Mouse (Mus musculus) heart, embryonic 11.5 days (tissue): ENCODE measurements at regions not wholly inside any gene's neighbourhood (a gene's known extent, or its start where the extent isn't known, plus 50 kb on each side); places are given as distances from the start of the nearest gene placed in this dataset.

Source experiments
- ATAC-seq: fragments of 200-750 bp; cut with Nextera tagmentation; replicated peaks from 2 replicates; pipeline ENCODE4 v1.8.0; 2017; ENCODE audit warnings: moderate library complexity; ENCODE audit not compliant: insufficient number of reproducible peaks, low FRiP score, low TSS enrichment
- H3K27ac ChIP-seq: fragments of 300-500 bp; sonication (generic); 2 replicates; pipeline ENCODE4 v1.5.1; 2014; ENCODE audit warnings: mild to moderate bottlenecking, low read depth, low read length
- H3K27me3 ChIP-seq: fragments of 300-500 bp; sonication (generic); 2 replicates; pipeline ENCODE4 v1.6.1; 2014; ENCODE audit warnings: mild to moderate bottlenecking, low read length, mixed read lengths; ENCODE audit not compliant: control insufficient read depth, insufficient read depth
- H3K36me3 ChIP-seq: fragments of 300-500 bp; sonication (generic); 2 replicates; pipeline ENCODE4 v1.6.1; 2014; ENCODE audit warnings: mild to moderate bottlenecking, low read length, moderate library complexity, mixed read lengths; ENCODE audit not compliant: control insufficient read depth, insufficient read depth
- H3K4me1 ChIP-seq: fragments of 300-500 bp; sonication (generic); 2 replicates; pipeline ENCODE4 v1.6.1; 2014; ENCODE audit warnings: low read length; ENCODE audit not compliant: control insufficient read depth, insufficient read depth
- H3K4me2 ChIP-seq: fragments of 300-500 bp; sonication (generic); 2 replicates; pipeline ENCODE4 v1.6.1; 2014; ENCODE audit warnings: mild to moderate bottlenecking, moderate library complexity
- H3K4me3 ChIP-seq: fragments of 300-500 bp; sonication (generic); 2 replicates; pipeline ENCODE4 v1.5.1; 2014; ENCODE audit warnings: low read depth, low read length
- H3K9ac ChIP-seq: fragments of 300-500 bp; sonication (generic); 2 replicates; pipeline ENCODE4 v1.6.1; 2014; ENCODE audit warnings: mild to moderate bottlenecking, low read depth, low read length, moderate library complexity
- H3K9me3 ChIP-seq: fragments of 300-500 bp; sonication (generic); replicated peaks from 2 replicates; pipeline ENCODE4 v1.6.1; 2016; ENCODE audit warnings: low read length; ENCODE audit not compliant: control insufficient read depth
- WGBS: fragments of 180-500 bp; shearing (Covaris S2); extraction: QIAGEN DNeasy Blood & Tissue Kit; methylation state at CpG from one replicate; pipeline ENCODE4 v1.1.7; 2014; ENCODE audit not compliant: insufficient replicate concordance; 5-methylcytosine and 5-hydroxymethylcytosine counted together

DNA sequence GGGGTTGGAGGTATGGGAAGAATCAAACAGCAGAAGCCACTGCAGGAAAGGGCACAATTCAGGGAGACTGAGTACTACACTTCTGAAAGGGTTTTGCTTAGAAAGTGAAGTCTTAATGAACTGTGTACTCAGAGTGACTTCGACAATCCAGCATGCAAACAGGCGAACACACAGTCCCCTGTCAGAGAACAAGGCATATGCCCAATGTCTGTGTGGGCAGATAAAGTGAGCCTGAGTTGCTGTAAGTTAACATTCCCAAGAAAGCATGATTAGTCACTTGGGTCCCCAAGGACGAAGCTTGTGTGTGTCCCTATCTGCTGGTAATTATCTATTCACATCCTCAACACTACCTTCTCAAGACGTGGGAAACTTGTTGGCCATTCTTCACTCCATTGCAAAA, 115.2 kb upstream of the Nav3 start:
- no peak overlapping the region for H3K9ac ChIP-seq
- H3K4me2 ChIP-seq: no peak overlapping the region
- WGBS: 42% methylated on average over 4 of the region's 4 CpGs
- no peaks in the 10 kb centered on the region for H3K9me3 ChIP-seq
- no peak overlapping the region for H3K4me3 ChIP-seq
- H3K36me3 ChIP-seq: no peaks in the 10 kb centered on the region
- H3K27me3 ChIP-seq: no peaks in the 10 kb centered on the region
- H3K4me1 ChIP-seq: no peaks in the 10 kb centered on the region
- ATAC-seq: peak; percentile 8; the same call in 1 of the 2 replicates
- H3K27ac ChIP-seq: no peak overlapping the region

DNA sequence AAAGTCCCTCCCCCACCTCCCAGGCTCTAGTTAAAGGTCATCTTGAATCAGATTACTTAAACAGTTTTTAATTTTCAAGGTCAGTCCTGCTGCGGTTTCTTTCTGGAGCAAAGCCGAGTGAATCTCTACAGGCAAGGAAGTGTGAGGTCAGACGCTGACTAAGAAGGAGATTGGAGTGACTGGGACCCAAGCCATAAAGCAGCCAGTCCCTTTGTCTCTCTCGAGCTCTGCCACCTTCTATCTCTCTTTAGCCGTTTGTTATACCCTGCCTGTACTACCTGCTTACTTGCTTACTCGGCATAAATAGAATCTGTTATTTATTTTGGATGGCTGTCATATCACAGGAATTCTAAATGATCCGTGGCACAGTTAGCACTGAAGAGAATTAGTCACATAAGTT, 117.5 kb upstream of the Nav3 start:
- no peaks in the 10 kb centered on the region for H3K27me3 ChIP-seq
- ATAC-seq: no peak
- WGBS: 61% methylated on average over 7 of the region's 7 CpGs
- H3K4me2 ChIP-seq: no peak overlapping the region
- no peak overlapping the region for H3K27ac ChIP-seq
- no peak overlapping the region for H3K4me3 ChIP-seq
- no peaks in the 10 kb centered on the region for H3K4me1 ChIP-seq
- no peaks in the 10 kb centered on the region for H3K9me3 ChIP-seq
- H3K36me3 ChIP-seq: no peaks in the 10 kb centered on the region
- no peak overlapping the region for H3K9ac ChIP-seq

DNA sequence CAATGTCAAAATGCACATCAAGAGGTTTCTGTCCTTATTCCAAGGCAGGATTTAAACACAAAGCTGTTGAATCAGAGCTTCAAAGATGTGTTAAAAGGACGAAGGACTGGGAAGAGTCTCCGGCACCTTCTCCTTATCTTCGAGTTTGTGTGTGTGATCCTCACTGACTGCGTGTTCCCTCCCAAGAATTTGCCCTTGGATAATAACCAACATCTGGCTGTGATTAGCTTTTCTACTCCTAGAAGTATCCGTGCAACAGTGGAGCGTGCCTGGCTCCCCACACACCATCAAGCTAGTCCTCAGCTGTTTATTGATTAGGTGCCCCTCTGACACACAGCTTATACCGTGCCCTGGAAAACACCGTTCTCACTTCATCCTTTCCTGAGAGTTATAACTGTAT, 130.0 kb upstream of the Nav3 start:
- no peak overlapping the region for H3K27ac ChIP-seq
- H3K27me3 ChIP-seq: no peaks in the 10 kb centered on the region
- no peaks in the 10 kb centered on the region for H3K9me3 ChIP-seq
- no peak overlapping the region for H3K4me2 ChIP-seq
- H3K4me3 ChIP-seq: no peak overlapping the region
- WGBS: 40% methylated on average over 8 of the region's 8 CpGs
- H3K36me3 ChIP-seq: no peaks in the 10 kb centered on the region
- no peaks in the 10 kb centered on the region for H3K4me1 ChIP-seq
- ATAC-seq: no peak
- no peak overlapping the region for H3K9ac ChIP-seq

DNA sequence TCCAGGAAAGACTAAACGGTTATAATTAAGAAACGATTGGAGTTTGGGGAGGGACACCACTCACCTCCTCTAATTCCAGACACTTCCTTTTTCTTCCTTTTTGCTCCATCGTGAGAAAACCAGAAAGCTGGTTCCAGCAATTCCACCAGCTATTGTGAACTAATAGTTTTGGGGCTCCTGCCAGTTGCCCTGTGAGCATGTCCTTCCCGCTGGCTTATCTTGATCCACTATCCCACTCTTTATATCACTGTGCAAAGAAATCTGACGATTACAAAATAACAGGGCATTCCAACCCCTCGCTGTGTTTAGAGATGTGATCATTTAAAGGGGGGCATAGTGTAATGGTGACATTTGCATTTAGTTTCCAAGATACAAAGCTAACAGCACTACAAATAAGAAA, 130.5 kb upstream of the Nav3 start:
- WGBS: 66% methylated on average over 6 of the region's 6 CpGs
- H3K4me3 ChIP-seq: no peak overlapping the region

DNA sequence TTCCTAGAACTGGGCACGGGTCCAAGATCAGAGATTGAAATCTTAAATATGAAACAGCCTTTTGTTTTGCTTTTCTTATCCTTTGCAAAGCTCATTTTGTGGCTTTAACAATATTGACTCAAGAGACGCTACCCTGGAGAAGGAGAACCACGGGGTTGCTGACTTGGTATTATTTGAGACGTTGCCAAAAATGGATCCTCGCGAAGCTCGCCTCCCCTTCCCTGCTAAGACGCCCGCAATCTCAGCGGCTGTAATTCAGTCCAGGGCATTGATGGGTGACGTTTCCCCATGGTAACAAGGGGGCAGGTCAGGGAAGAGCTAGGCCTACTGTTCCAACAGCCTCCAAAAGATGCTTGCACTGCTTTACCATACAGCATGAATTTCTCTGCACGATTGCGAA, 131.5 kb upstream of the Nav3 start:
- Histone ChIP-seq H3K9me3 (no peaks in the 10 kb centered on the region), H3K4me2 (no peak overlapping the region), H3K4me1 (no peaks in the 10 kb centered on the region), H3K36me3 (no peaks in the 10 kb centered on the region), H3K27ac (no peak overlapping the region), H3K9ac (no peak overlapping the region), H3K27me3 (no peaks in the 10 kb centered on the region), H3K4me3 (no peak overlapping the region)
- 75% methylated on average over 13 of the region's 13 CpGs for WGBS
- ATAC-seq: no peak

More for the DNA sequence above, 130.5 kb upstream of the Nav3 start:
- Histone ChIP-seq H3K27me3 (no peaks in the 10 kb centered on the region), H3K9me3 (no peaks in the 10 kb centered on the region), H3K36me3 (no peaks in the 10 kb centered on the region), H3K9ac (no peak overlapping the region), H3K4me1 (no peaks in the 10 kb centered on the region), H3K27ac (no peak overlapping the region), H3K4me2 (no peak overlapping the region)
- no peak for ATAC-seq

DNA sequence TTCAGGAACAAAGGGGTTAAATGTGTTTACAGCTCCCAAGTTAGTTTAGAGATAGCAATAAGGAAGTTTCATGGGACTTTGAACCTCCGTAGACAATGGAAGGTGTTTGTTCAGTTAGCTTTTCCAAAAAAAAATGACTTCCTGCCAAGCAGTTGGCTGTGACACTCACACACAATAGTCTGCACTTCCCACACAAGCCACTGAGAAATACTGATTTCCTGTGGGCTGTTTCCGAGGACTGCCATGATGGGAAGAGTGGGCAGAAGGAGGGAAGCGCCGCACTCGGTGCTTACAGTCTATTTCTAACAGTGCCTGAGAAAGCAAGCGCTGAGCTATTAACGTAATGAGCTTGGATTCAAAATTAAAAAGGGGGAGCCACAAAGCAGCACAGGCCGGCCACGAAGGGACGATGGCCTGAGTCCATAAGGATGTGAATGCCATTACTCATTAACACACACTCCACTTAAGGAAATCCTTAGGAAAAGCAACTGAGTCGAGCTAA, 144.4 kb upstream of the Nav3 start:
- no peaks in the 10 kb centered on the region for H3K36me3 ChIP-seq
- H3K4me3 ChIP-seq: no peak overlapping the region
- 58% methylated on average over 11 of the region's 11 CpGs for WGBS
- H3K27me3 ChIP-seq: no peaks in the 10 kb centered on the region
- H3K4me2 ChIP-seq: no peak overlapping the region
- H3K4me1 ChIP-seq: no peaks in the 10 kb centered on the region
- no peak overlapping the region for H3K9ac ChIP-seq
- ATAC-seq: peak; percentile 62
- H3K27ac ChIP-seq: peak overlapping the region; percentile 18; the same call in 1 of the 2 replicates
- no peaks in the 10 kb centered on the region for H3K9me3 ChIP-seq

DNA sequence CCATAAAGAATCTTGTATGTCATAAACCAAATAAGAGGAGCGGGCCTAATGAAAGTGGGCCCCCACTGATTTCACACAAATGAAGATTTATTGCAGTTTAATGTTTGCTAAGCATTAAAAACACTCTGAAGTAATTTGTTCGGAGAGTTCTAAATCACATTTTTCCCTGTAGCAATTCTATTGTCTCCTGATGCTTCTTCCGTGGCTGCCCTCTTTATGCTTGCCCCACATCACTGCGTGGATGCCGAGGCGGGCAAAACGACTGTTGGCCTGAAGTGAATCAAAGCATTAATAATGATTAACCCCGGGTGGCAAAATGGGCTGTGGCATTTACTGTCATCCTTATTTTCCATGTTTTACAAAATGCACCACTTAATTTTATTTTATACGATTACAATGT, 134.9 kb upstream of the E2f7 start:
- no peaks in the 10 kb centered on the region for H3K36me3 ChIP-seq
- H3K9ac ChIP-seq: no peak overlapping the region
- WGBS: 79% methylated on average over 9 of the region's 9 CpGs
- no peak overlapping the region for H3K27ac ChIP-seq
- peaks cover 7% of the 10 kb centered on the region for H3K9me3 ChIP-seq
- no peaks in the 10 kb centered on the region for H3K4me1 ChIP-seq
- ATAC-seq: no peak
- no peak overlapping the region for H3K4me2 ChIP-seq
- no peaks in the 10 kb centered on the region for H3K27me3 ChIP-seq
- H3K4me3 ChIP-seq: no peak overlapping the region

DNA sequence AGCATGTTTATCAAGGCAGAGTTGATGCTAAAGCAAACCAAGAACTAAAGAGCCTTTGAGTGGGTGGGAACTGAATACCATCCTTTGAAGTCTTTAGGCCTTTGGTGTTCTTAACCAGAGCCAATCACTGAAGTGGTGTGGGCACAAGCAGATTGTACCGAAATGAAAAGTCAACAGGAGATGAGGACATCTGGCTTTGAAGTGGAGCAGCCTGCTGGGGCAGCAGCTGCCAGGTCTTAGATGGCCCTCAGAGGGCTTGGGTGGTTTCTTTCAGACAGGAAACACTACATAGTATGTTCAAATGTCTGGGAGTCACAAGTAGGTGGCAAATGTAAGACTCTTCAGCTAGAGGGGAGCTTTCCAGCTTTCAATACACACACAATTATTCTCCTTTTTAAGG, 128.2 kb upstream of the E2f7 start:
- H3K27ac ChIP-seq: no peak overlapping the region
- H3K36me3 ChIP-seq: no peaks in the 10 kb centered on the region
- H3K9ac ChIP-seq: no peak overlapping the region
- ATAC-seq: no peak
- peaks cover 7% of the 10 kb centered on the region for H3K9me3 ChIP-seq
- H3K27me3 ChIP-seq: no peaks in the 10 kb centered on the region
- no peak overlapping the region for H3K4me2 ChIP-seq
- 16% methylated on average over 1 of the region's 1 CpGs for WGBS
- no peak overlapping the region for H3K4me3 ChIP-seq
- no peaks in the 10 kb centered on the region for H3K4me1 ChIP-seq

DNA sequence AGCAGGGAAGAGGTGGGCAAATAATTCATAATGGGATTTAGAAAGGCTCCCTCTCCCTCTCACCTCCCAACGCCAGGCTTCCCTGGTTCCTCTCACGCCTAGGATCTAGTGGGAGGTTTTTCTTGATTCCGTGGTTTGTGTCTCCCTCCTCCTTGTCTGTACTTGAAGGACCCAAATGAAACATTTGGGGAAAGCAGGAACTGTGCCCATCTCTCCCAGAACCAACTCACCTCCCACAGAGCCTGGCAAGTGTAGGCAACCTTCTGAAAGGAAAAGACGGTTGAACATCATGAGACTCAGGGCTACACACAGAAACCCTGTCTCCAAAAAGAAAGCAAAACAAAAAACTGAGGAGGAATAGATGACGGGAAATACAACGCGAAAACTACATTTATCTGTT, 126.0 kb upstream of the E2f7 start:
- 83% methylated on average over 7 of the region's 7 CpGs for WGBS
- no peak for ATAC-seq

More for the DNA sequence above, 126.0 kb upstream of the E2f7 start:
- H3K27ac ChIP-seq: no peak overlapping the region
- H3K27me3 ChIP-seq: no peaks in the 10 kb centered on the region
- H3K36me3 ChIP-seq: no peaks in the 10 kb centered on the region
- H3K4me2 ChIP-seq: no peak overlapping the region
- no peak overlapping the region for H3K4me3 ChIP-seq
- no peak overlapping the region for H3K9ac ChIP-seq
- H3K4me1 ChIP-seq: no peaks in the 10 kb centered on the region
- no peaks in the 10 kb centered on the region for H3K9me3 ChIP-seq
